Mouse (Mus musculus): ENCODE measurements at regions not wholly inside any gene's neighbourhood (a gene's known extent, or its start where the extent isn't known, plus 50 kb on each side); places are given as distances from the start of the nearest gene placed in this dataset.
A peak's percentile ranks its signal among the peaks of the same experiment; 100 is the strongest.

GRCm38 (mm10) chr15:9898211-9898610, 149.5 kb upstream of the Spef2 start:
- no peak for DNase-seq (ENCODE audit: low read depth in 1 of 2, low spot score in 2 of 2)

GRCm38 (mm10) chr15:9893146-9893545, 144.5 kb upstream of the Spef2 start:
- no peak for DNase-seq (ENCODE audit: low read depth in 1 of 2, low spot score in 2 of 2)

- no peak for DNase-seq (ENCODE audit: low read depth in 1 of 2, low spot score in 2 of 2)
These were observed 143.5 kb upstream of the Spef2 start for GRCm38 (mm10) chr15:9892208-9892607.

GRCm38 (mm10) chr15:9891446-9891845, 142.8 kb upstream of the Spef2 start:
- no peak for DNase-seq (ENCODE audit: low read depth in 1 of 2, low spot score in 2 of 2)

GRCm38 (mm10) chr15:9875776-9876175, 127.1 kb upstream of the Spef2 start:
- DNase-seq (ENCODE audit: low read depth in 1 of 2, low spot score in 2 of 2), result no peak

GRCm38 (mm10) chr15:9870126-9870525, 121.5 kb upstream of the Spef2 start:
- no peak for DNase-seq (ENCODE audit: low read depth in 1 of 2, low spot score in 2 of 2)

- DNase-seq (ENCODE audit: low read depth in 1 of 2, low spot score in 2 of 2), result peak in 1 of 2 experiments; percentile 17
These were observed 116.1 kb upstream of the Spef2 start for GRCm38 (mm10) chr15:9864778-9865177.

- DNase-seq (ENCODE audit: low read depth in 1 of 2, low spot score in 2 of 2), result no peak
These were observed 113.2 kb upstream of the Spef2 start for GRCm38 (mm10) chr15:9861825-9862224.

- no peak for DNase-seq (ENCODE audit: low read depth in 1 of 2, low spot score in 2 of 2)
These were observed 91.0 kb upstream of the Spef2 start for GRCm38 (mm10) chr15:9839681-9840080.

- no peak for DNase-seq (ENCODE audit: low read depth in 1 of 2, low spot score in 2 of 2)
These were observed 86.4 kb upstream of the Spef2 start for GRCm38 (mm10) chr15:9835096-9835495.

- no peak for DNase-seq (ENCODE audit: low read depth in 1 of 2, low spot score in 2 of 2)
These were observed 55.8 kb upstream of the Spef2 start for GRCm38 (mm10) chr15:9804469-9804868.
